Mouse (Mus musculus) midbrain, embryonic 14.5 days (tissue): ENCODE measurements around the gene Morf4l1. TPM values are rescaled to one million over a fixed set of nuclear protein-coding genes. Genes with fewer than 3 reads are reported as not detected.

ENCODE experiments used
- ATAC-seq: fragments of 200-750 bp; cut with Nextera tagmentation; 2 replicates; pipeline ENCODE4 v1.8.0; 2017; ENCODE audit warnings: moderate number of reproducible peaks, moderate library complexity; ENCODE audit not compliant: low FRiP score, low TSS enrichment
- DNase-seq: peaks from one replicate; pipeline ENCODE4 v3.0.0-alpha.2; 2015
- H3K27ac ChIP-seq: fragments of 300-500 bp; sonication (generic); replicated peaks from 2 replicates; pipeline ENCODE4 v1.5.1; 2014; ENCODE audit warnings: mild to moderate bottlenecking, low read depth, low read length, moderate library complexity
- H3K27me3 ChIP-seq: fragments of 300-500 bp; sonication (generic); 2 replicates; pipeline ENCODE4 v1.6.1; 2014; ENCODE audit warnings: low read length, control low read depth, mixed read lengths; ENCODE audit not compliant: control insufficient read depth, insufficient read depth
- H3K36me3 ChIP-seq: fragments of 300-500 bp; sonication (generic); 2 replicates; pipeline ENCODE4 v1.6.1; 2014; ENCODE audit warnings: low read length, control low read depth; ENCODE audit not compliant: control insufficient read depth, insufficient read depth
- H3K4me1 ChIP-seq: fragments of 300-500 bp; sonication (generic); 2 replicates; pipeline ENCODE4 v1.6.1; 2014; ENCODE audit warnings: mild to moderate bottlenecking, antibody characterized with exemption, low read length, control low read depth; ENCODE audit not compliant: control insufficient read depth, insufficient read depth
- H3K4me2 ChIP-seq: fragments of 300-500 bp; sonication (generic); 2 replicates; pipeline ENCODE4 v1.6.1; 2014; ENCODE audit warnings: mild to moderate bottlenecking, low read length, moderate library complexity
- H3K4me3 ChIP-seq: fragments of 300-500 bp; sonication (generic); replicated peaks from 2 replicates; pipeline ENCODE4 v1.5.1; 2014; ENCODE audit warnings: low read depth, low read length
- H3K9ac ChIP-seq: fragments of 300-500 bp; sonication (generic); replicated peaks from 2 replicates; pipeline ENCODE4 v1.6.1; 2014; ENCODE audit warnings: mild to moderate bottlenecking, low read length, moderate library complexity
- H3K9me3 ChIP-seq: fragments of 300-500 bp; sonication (generic); 2 replicates; pipeline ENCODE4 v1.6.1; 2016; ENCODE audit warnings: low read length, control low read depth, mixed read lengths; ENCODE audit not compliant: control insufficient read depth
- WGBS: fragments of 180-500 bp; shearing (Covaris S2); extraction: QIAGEN DNeasy Blood & Tissue Kit; methylation state at CpG from one replicate; pipeline ENCODE4 v1.1.7; 2014; 5-methylcytosine and 5-hydroxymethylcytosine counted together
- polyA plus RNA-seq: library from polyadenylated mRNA; unstranded; fragments of >200 nt; fragmentation: Nextera tagmentation; extraction: Ambion mirVana; gene quantifications from 2 replicates; pipeline ENCODE4 v1.2.1, GENCODE M21; 2014

Morf4l1 gene
- polyA plus RNA-seq, 1 experiment from 2014 or later: 616 TPM

GRCm38 (mm10) chr9:90135466-90135865 lies 20.9 kb upstream of the Morf4l1 start:
- Histone ChIP-seq H3K9me3 (no peaks in the 10 kb centered on the region), H3K4me1 (no peaks in the 10 kb centered on the region), H3K4me2 (no peak overlapping the region), H3K9ac (no peak overlapping the region), H3K36me3 (no peaks in the 10 kb centered on the region), H3K27ac (no peak overlapping the region), H3K27me3 (no peaks in the 10 kb centered on the region), H3K4me3 (no peak overlapping the region)
- ATAC-seq: no peak
- no peak for DNase-seq
- 81% methylated on average over 8 of the region's 8 CpGs for WGBS

GRCm38 (mm10) chr9:90133562-90134355 lies 19.2 kb upstream of the Morf4l1 start:
- Histone ChIP-seq H3K4me3 (no peak overlapping the region), H3K9ac (no peak overlapping the region), H3K36me3 (no peaks in the 10 kb centered on the region), H3K4me1 (no peaks in the 10 kb centered on the region), H3K9me3 (no peaks in the 10 kb centered on the region), H3K4me2 (no peak overlapping the region), H3K27me3 (no peaks in the 10 kb centered on the region), H3K27ac (no peak overlapping the region)
- DNase-seq: no peak
- 71% methylated on average over 7 of the region's 7 CpGs for WGBS
- ATAC-seq: no peak

- 86% methylated on average over 6 of the region's 6 CpGs for WGBS
- Histone ChIP-seq H3K9ac (no peak overlapping the region), H3K36me3 (no peaks in the 10 kb centered on the region), H3K4me2 (no peak overlapping the region), H3K9me3 (no peaks in the 10 kb centered on the region), H3K27ac (no peak overlapping the region), H3K27me3 (no peaks in the 10 kb centered on the region), H3K4me1 (0 out of 2 replicates have a peak, but pooled peaks cover 5% of the 10 kb centered on the region), H3K4me3 (no peak overlapping the region)
- no peak for DNase-seq
- ATAC-seq: no peak
These were observed 14.1 kb upstream of the Morf4l1 start for GRCm38 (mm10) chr9:90128636-90129201.

GRCm38 (mm10) chr9:90127146-90127545 lies 12.6 kb upstream of the Morf4l1 start:
- H3K4me2 ChIP-seq: no peak overlapping the region
- ATAC-seq (no peak), DNase-seq (no peak)
- H3K4me1 ChIP-seq: 0 out of 2 replicates have a peak, but pooled peaks cover 5% of the 10 kb centered on the region
- H3K27me3 ChIP-seq: no peaks in the 10 kb centered on the region
- H3K9me3 ChIP-seq: no peaks in the 10 kb centered on the region
- no peak overlapping the region for H3K4me3 ChIP-seq
- WGBS: 68% methylated on average over 6 of the region's 6 CpGs
- no peaks in the 10 kb centered on the region for H3K36me3 ChIP-seq
- no peak overlapping the region for H3K27ac ChIP-seq
- no peak overlapping the region for H3K9ac ChIP-seq

GRCm38 (mm10) chr9:90126260-90127010 lies 11.9 kb upstream of the Morf4l1 start:
- Histone ChIP-seq H3K36me3 (no peaks in the 10 kb centered on the region), H3K4me2 (peak overlapping the region; percentile 41), H3K4me3 (peak overlapping the region; percentile 9; the same call in 1 of the 2 replicates), H3K9ac (no peak overlapping the region), H3K27me3 (no peaks in the 10 kb centered on the region), H3K4me1 (0 out of 2 replicates have a peak, but pooled peaks cover 5% of the 10 kb centered on the region), H3K9me3 (no peaks in the 10 kb centered on the region), H3K27ac (no peak overlapping the region)
- WGBS: 2% methylated on average over 30 of the region's 30 CpGs
- peak; percentile 87 for DNase-seq
- peak; percentile 38; the same call in 1 of the 2 replicates for ATAC-seq

- Histone ChIP-seq H3K4me3 (peak overlapping the region; percentile 9; the same call in 1 of the 2 replicates), H3K9me3 (no peaks in the 10 kb centered on the region), H3K4me1 (0 out of 2 replicates have a peak, but pooled peaks cover 5% of the 10 kb centered on the region), H3K9ac (no peak overlapping the region), H3K4me2 (peak overlapping the region; percentile 41), H3K36me3 (no peaks in the 10 kb centered on the region), H3K27me3 (no peaks in the 10 kb centered on the region), H3K27ac (no peak overlapping the region)
- WGBS: 14% methylated on average over 7 of the region's 7 CpGs
- no peak for ATAC-seq
- DNase-seq: no peak
These were observed 11.0 kb upstream of the Morf4l1 start for GRCm38 (mm10) chr9:90125416-90126099.

- 0 out of 2 replicates have a peak, but pooled peaks cover 5% of the 10 kb centered on the region for H3K4me1 ChIP-seq
- no peak for ATAC-seq
- H3K4me3 ChIP-seq: no peak overlapping the region
- 32% methylated on average over 8 of the region's 8 CpGs for WGBS
- H3K9ac ChIP-seq: no peak overlapping the region
- no peak overlapping the region for H3K27ac ChIP-seq
- no peaks in the 10 kb centered on the region for H3K27me3 ChIP-seq
- H3K9me3 ChIP-seq: no peaks in the 10 kb centered on the region
- no peaks in the 10 kb centered on the region for H3K36me3 ChIP-seq
- H3K4me2 ChIP-seq: 0 out of 2 replicates have a peak overlapping the region, but pooled peaks have one; percentile 0
- peak; percentile 31 for DNase-seq
These were observed 10.3 kb upstream of the Morf4l1 start for GRCm38 (mm10) chr9:90124873-90125245.

- Histone ChIP-seq H3K27ac (no peak overlapping the region), H3K9ac (no peak overlapping the region), H3K27me3 (no peaks in the 10 kb centered on the region), H3K4me2 (no peak overlapping the region), H3K36me3 (no peaks in the 10 kb centered on the region), H3K4me3 (no peak overlapping the region), H3K4me1 (0 out of 2 replicates have a peak, but pooled peaks cover 5% of the 10 kb centered on the region), H3K9me3 (no peaks in the 10 kb centered on the region)
- 43% methylated on average over 11 of the region's 11 CpGs for WGBS
- no peak for DNase-seq
- 0 out of 2 replicates have a peak, but pooled peaks have one; percentile 43 for ATAC-seq
These were observed 9.7 kb upstream of the Morf4l1 start for GRCm38 (mm10) chr9:90124156-90124872.
